Mouse (Mus musculus) liver (tissue): Measurements from ENCODE around the gene Etv1.

Experiments
- DNase-seq: peaks from one replicate; pipeline ENCODE4 v3.0.0-alpha.2; 2020; ENCODE audit warnings: mixed read lengths

The Etv1 gene

GRCm38 (mm10) chr12:38779186-38779777, at the start of gene Etv1:
Gene Etv1, plus strand, starts transcription at chr12:38779380.
- DNase-seq: peak; percentile 45

GRCm38 (mm10) chr12:38729661-38730060, 49.5 kb upstream of the Etv1 start:
- no peak for DNase-seq

GRCm38 (mm10) chr12:38730791-38731190, 48.4 kb upstream of the Etv1 start:
- no peak for DNase-seq

GRCm38 (mm10) chr12:38759322-38759721, 19.9 kb upstream of the Etv1 start:
- DNase-seq: no peak

GRCm38 (mm10) chr12:38777316-38777715, 1.9 kb upstream of the Etv1 start:
- no peak for DNase-seq

- no peak for DNase-seq
These were observed 1.3 kb upstream of the Etv1 start for GRCm38 (mm10) chr12:38777957-38778298.

- DNase-seq: peak; percentile 76
These were observed 693 bp upstream of the Etv1 start for GRCm38 (mm10) chr12:38778299-38779075.

GRCm38 (mm10) chr12:38780006-38780954, 1.1 kb downstream of the Etv1 start:
- DNase-seq: peak; percentile 37

- peak; percentile 5 for DNase-seq
These were observed 1.8 kb downstream of the Etv1 start for GRCm38 (mm10) chr12:38780955-38781304.

GRCm38 (mm10) chr12:38781686-38782085, 2.5 kb downstream of the Etv1 start:
- DNase-seq: no peak

- no peak for DNase-seq
These were observed 4.1 kb downstream of the Etv1 start for GRCm38 (mm10) chr12:38783291-38783690.

- DNase-seq: no peak
These were observed 5.0 kb downstream of the Etv1 start for GRCm38 (mm10) chr12:38784221-38784620.

- no peak for DNase-seq
These were observed 7.4 kb downstream of the Etv1 start for GRCm38 (mm10) chr12:38786571-38786970.

- DNase-seq: no peak
These were observed 8.5 kb downstream of the Etv1 start for GRCm38 (mm10) chr12:38787704-38788103.

GRCm38 (mm10) chr12:38788621-38789020, 9.4 kb downstream of the Etv1 start:
- no peak for DNase-seq

- DNase-seq: no peak
These were observed 10.7 kb downstream of the Etv1 start for GRCm38 (mm10) chr12:38789789-38790355.

- DNase-seq: no peak
These were observed 13.9 kb downstream of the Etv1 start for GRCm38 (mm10) chr12:38793076-38793475.

GRCm38 (mm10) chr12:38793697-38794096, 14.5 kb downstream of the Etv1 start:
- no peak for DNase-seq

- DNase-seq: no peak
These were observed 27.9 kb downstream of the Etv1 start for GRCm38 (mm10) chr12:38807031-38807430.

GRCm38 (mm10) chr12:38812392-38812791, 33.2 kb downstream of the Etv1 start:
- DNase-seq: no peak

- DNase-seq: no peak
These were observed 35.0 kb downstream of the Etv1 start for GRCm38 (mm10) chr12:38814010-38814786.

GRCm38 (mm10) chr12:38816235-38816634, 37.1 kb downstream of the Etv1 start:
- no peak for DNase-seq
